Mouse (Mus musculus): ENCODE data around the gene Tnrc6c. TPM values are rescaled to one million over a fixed set of nuclear protein-coding genes. Genes with fewer than 3 reads are reported as not detected.

Tnrc6c gene
- polyA plus RNA-seq, 1 experiment, result 5.7 TPM

DNA sequence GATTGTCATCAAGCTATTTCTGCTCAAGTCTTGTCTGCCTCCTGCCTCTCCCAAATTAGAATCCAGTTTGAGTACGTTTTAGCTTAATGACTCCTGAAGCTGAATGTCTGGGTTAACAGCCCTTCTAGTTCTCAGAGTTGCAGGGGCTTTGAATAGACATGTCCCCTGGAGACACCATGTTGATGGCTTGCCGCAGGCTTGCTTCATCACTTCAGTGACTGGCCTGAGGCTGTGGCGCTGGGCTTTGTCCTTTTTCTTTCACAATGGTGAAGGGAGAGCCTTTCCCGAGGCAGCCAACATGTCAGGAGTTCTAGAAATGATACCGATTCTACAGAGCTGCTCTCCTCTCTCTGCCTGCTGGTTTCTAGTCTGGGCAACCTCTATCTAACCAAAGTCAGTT lies 30.6 kb downstream of the Tnrc6c start:
- Histone ChIP-seq H3K4me3 (replicated peaks) (no peak overlapping the region), H3K27me3 (replicated peaks) (no peaks in the 10 kb centered on the region), H3K36me3 (replicated peaks; ENCODE audit: low read length) (no peaks in the 10 kb centered on the region), H3K4me1 (peaks cover 34% of the 10 kb centered on the region), H3K9me3 (no peaks in the 10 kb centered on the region)
- TF ChIP-seq FLI1 (IDR thresholded peaks at IDR 0.05; ENCODE audit: low read length) (no peak), GATA1 (IDR thresholded peaks at IDR 0.05; ENCODE audit: borderline replicate concordance, low read length) (no peak)

GRCm38 (mm10) chr11:117685461-117685860 lies 31.4 kb downstream of the Tnrc6c start:
- no peak overlapping the region for H3K4me3 ChIP-seq (replicated peaks)
- peaks cover 34% of the 10 kb centered on the region for H3K4me1 ChIP-seq
- no peaks in the 10 kb centered on the region for H3K27me3 ChIP-seq (replicated peaks)
- H3K9me3 ChIP-seq, result no peaks in the 10 kb centered on the region
- TF ChIP-seq GATA1 (IDR thresholded peaks at IDR 0.05; ENCODE audit: borderline replicate concordance, low read length) (no peak), FLI1 (IDR thresholded peaks at IDR 0.05; ENCODE audit: low read length) (no peak)
- no peaks in the 10 kb centered on the region for H3K36me3 ChIP-seq (replicated peaks; ENCODE audit: low read length)

GRCm38 (mm10) chr11:117686021-117686420 lies 31.9 kb downstream of the Tnrc6c start:
- Histone ChIP-seq H3K36me3 (replicated peaks; ENCODE audit: low read length) (no peaks in the 10 kb centered on the region), H3K27me3 (replicated peaks) (no peaks in the 10 kb centered on the region), H3K9me3 (no peaks in the 10 kb centered on the region), H3K4me1 (peaks cover 34% of the 10 kb centered on the region), H3K4me3 (replicated peaks) (peak overlapping the region; percentile 28)
- TF ChIP-seq GATA1 (IDR thresholded peaks at IDR 0.05; ENCODE audit: borderline replicate concordance, low read length) (no peak), FLI1 (IDR thresholded peaks at IDR 0.05; ENCODE audit: low read length) (no peak)

DNA sequence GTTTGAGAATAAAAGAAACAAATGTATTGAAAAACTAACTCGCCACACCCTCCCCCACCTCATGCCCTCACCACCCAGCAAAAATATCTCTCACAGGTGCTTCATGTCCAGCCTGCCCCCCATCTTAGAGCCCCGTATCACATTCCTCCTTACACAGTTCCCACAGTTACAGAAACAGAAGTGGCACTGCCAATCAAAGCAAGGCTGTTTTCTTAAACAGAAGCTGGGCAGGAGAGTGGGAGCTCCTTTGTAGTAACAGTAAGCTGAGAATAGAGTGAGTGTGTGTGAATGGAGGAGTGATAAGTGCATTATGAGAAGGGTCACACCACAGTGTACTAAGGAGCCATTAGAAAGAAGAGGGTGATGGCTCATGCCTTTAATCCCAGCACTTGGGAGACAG lies 34.5 kb downstream of the Tnrc6c start:
- no peaks in the 10 kb centered on the region for H3K9me3 ChIP-seq
- peaks cover 38% of the 10 kb centered on the region for H3K4me1 ChIP-seq
- H3K36me3 ChIP-seq (replicated peaks; ENCODE audit: low read length), result no peaks in the 10 kb centered on the region
- no peak for TF ChIP-seq FLI1 (IDR thresholded peaks at IDR 0.05; ENCODE audit: low read length)
- TF ChIP-seq GATA1 (IDR thresholded peaks at IDR 0.05; ENCODE audit: borderline replicate concordance, low read length), result no peak
- no peak overlapping the region for H3K4me3 ChIP-seq (replicated peaks)
- no peaks in the 10 kb centered on the region for H3K27me3 ChIP-seq (replicated peaks)

GRCm38 (mm10) chr11:117691311-117691710 lies 37.2 kb downstream of the Tnrc6c start:
- H3K9me3 ChIP-seq, result no peaks in the 10 kb centered on the region
- no peaks in the 10 kb centered on the region for H3K27me3 ChIP-seq (replicated peaks)
- H3K4me3 ChIP-seq (replicated peaks), result no peak overlapping the region
- TF ChIP-seq GATA1 (IDR thresholded peaks at IDR 0.05; ENCODE audit: borderline replicate concordance, low read length) (no peak), FLI1 (IDR thresholded peaks at IDR 0.05; ENCODE audit: low read length) (no peak)
- H3K36me3 ChIP-seq (replicated peaks; ENCODE audit: low read length), result no peaks in the 10 kb centered on the region
- peaks cover 35% of the 10 kb centered on the region for H3K4me1 ChIP-seq

DNA sequence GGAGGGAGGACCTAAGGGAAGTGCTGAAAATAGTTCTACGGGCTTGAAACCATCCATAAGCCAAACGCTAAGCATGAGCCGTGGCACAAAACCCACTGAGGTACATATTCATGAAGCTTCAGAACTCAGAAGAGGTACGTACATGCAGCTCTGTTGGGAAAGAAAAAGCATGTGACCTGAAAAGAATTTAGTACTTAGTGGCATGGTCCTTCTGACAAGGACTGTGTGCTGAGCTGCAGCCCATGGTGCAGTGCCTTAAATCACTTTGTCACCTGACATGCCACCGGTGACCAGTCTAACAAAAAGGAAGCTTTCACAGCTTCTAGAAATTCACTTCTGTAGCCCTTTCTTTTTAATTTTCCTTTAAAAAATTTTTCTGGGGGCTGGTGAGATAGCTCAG lies 40.0 kb downstream of the Tnrc6c start:
- Histone ChIP-seq H3K4me1 (peaks cover 42% of the 10 kb centered on the region), H3K4me3 (replicated peaks) (no peak overlapping the region), H3K9me3 (no peaks in the 10 kb centered on the region), H3K36me3 (replicated peaks; ENCODE audit: low read length) (no peaks in the 10 kb centered on the region), H3K27me3 (replicated peaks) (no peaks in the 10 kb centered on the region)
- no peak for TF ChIP-seq FLI1 (IDR thresholded peaks at IDR 0.05; ENCODE audit: low read length)
- TF ChIP-seq GATA1 (IDR thresholded peaks at IDR 0.05; ENCODE audit: borderline replicate concordance, low read length), result no peak

- no peak for TF ChIP-seq FLI1 (IDR thresholded peaks at IDR 0.05; ENCODE audit: low read length)
- no peak for TF ChIP-seq GATA1 (IDR thresholded peaks at IDR 0.05; ENCODE audit: borderline replicate concordance, low read length)
- no peaks in the 10 kb centered on the region for H3K27me3 ChIP-seq (replicated peaks)
- peaks cover 45% of the 10 kb centered on the region for H3K4me1 ChIP-seq
- H3K9me3 ChIP-seq, result no peaks in the 10 kb centered on the region
- H3K36me3 ChIP-seq (replicated peaks; ENCODE audit: low read length), result peaks cover under 1% of the 10 kb centered on the region
- no peak overlapping the region for H3K4me3 ChIP-seq (replicated peaks)
These were observed 42.5 kb downstream of the Tnrc6c start for GRCm38 (mm10) chr11:117696585-117696984.

GRCm38 (mm10) chr11:117700871-117701270 lies 46.8 kb downstream of the Tnrc6c start:
- peaks cover 3% of the 10 kb centered on the region; the same call in 1 of the 2 replicates for H3K9me3 ChIP-seq
- H3K27me3 ChIP-seq (replicated peaks), result no peaks in the 10 kb centered on the region
- no peak overlapping the region for H3K4me3 ChIP-seq (replicated peaks)
- TF ChIP-seq FLI1 (IDR thresholded peaks at IDR 0.05; ENCODE audit: low read length) (no peak), GATA1 (IDR thresholded peaks at IDR 0.05; ENCODE audit: borderline replicate concordance, low read length) (no peak)
- H3K36me3 ChIP-seq (replicated peaks; ENCODE audit: low read length), result peaks cover 25% of the 10 kb centered on the region
- H3K4me1 ChIP-seq, result peaks cover 32% of the 10 kb centered on the region

GRCm38 (mm10) chr11:117706267-117706666 lies 52.2 kb downstream of the Tnrc6c start:
- peaks cover 45% of the 10 kb centered on the region for H3K4me1 ChIP-seq
- no peak overlapping the region for H3K4me3 ChIP-seq (replicated peaks)
- H3K36me3 ChIP-seq (replicated peaks; ENCODE audit: low read length), result peaks cover 37% of the 10 kb centered on the region
- H3K27me3 ChIP-seq (replicated peaks), result no peaks in the 10 kb centered on the region
- H3K9me3 ChIP-seq, result peaks cover 3% of the 10 kb centered on the region; the same call in 1 of the 2 replicates
- TF ChIP-seq GATA1 (IDR thresholded peaks at IDR 0.05; ENCODE audit: borderline replicate concordance, low read length) (no peak), FLI1 (IDR thresholded peaks at IDR 0.05; ENCODE audit: low read length) (no peak)

DNA sequence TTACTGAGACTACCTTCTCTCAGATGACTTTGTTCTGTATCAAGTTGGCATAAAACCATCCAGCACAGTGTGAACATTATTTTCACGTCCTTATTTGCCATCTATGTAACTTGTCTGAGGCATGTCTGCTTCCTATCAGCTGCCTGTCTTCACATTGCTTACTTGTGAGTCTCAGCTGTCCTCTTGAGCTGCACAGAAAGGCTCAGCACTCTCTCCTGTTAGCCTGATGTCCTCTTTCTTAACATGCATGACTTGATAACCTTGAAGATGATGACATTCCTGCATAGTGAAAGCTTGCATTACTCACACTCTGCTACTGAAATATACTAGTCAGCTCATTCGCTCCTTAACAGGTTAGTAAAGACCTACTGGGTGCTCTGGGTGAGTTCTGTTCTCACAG lies 53.1 kb downstream of the Tnrc6c start:
- Histone ChIP-seq H3K27me3 (replicated peaks) (no peaks in the 10 kb centered on the region), H3K4me1 (peaks cover 54% of the 10 kb centered on the region), H3K4me3 (replicated peaks) (peak overlapping the region; percentile 7), H3K9me3 (peaks cover 3% of the 10 kb centered on the region; the same call in 1 of the 2 replicates), H3K36me3 (replicated peaks; ENCODE audit: low read length) (peaks cover 34% of the 10 kb centered on the region)
- no peak for TF ChIP-seq FLI1 (IDR thresholded peaks at IDR 0.05; ENCODE audit: low read length)
- no peak for TF ChIP-seq GATA1 (IDR thresholded peaks at IDR 0.05; ENCODE audit: borderline replicate concordance, low read length)

GRCm38 (mm10) chr11:117709308-117709707 lies 55.2 kb downstream of the Tnrc6c start:
- H3K36me3 ChIP-seq (replicated peaks; ENCODE audit: low read length), result peaks cover 31% of the 10 kb centered on the region
- no peak overlapping the region for H3K4me3 ChIP-seq (replicated peaks)
- H3K4me1 ChIP-seq, result peaks cover 59% of the 10 kb centered on the region
- no peaks in the 10 kb centered on the region for H3K27me3 ChIP-seq (replicated peaks)
- no peaks in the 10 kb centered on the region for H3K9me3 ChIP-seq
- no peak for TF ChIP-seq FLI1 (IDR thresholded peaks at IDR 0.05; ENCODE audit: low read length)
- no peak for TF ChIP-seq GATA1 (IDR thresholded peaks at IDR 0.05; ENCODE audit: borderline replicate concordance, low read length)
